Mouse (Mus musculus) embryonic fibroblast, embryonic 13.5 days (primary cell): ENCODE data around the gene Spon1. TPM values are rescaled to one million over a fixed set of nuclear protein-coding genes. Genes with fewer than 3 reads are reported as not detected.

Source experiments
- H3K27ac ChIP-seq: 2 replicates; pipeline ENCODE4 v1.5.1; 2012; ENCODE audit warnings: low read length, control low read depth, inconsistent platforms; ENCODE audit not compliant: insufficient read depth
- H3K4me1 ChIP-seq: 2 replicates; pipeline ENCODE4 v1.6.1; 2011; ENCODE audit warnings: low read length; ENCODE audit not compliant: control insufficient read depth, insufficient read depth
- H3K4me3 ChIP-seq: 2 replicates; pipeline ENCODE4 v1.5.1; 2011; ENCODE audit warnings: mild to moderate bottlenecking, control low read depth, low read length; ENCODE audit not compliant: insufficient read depth
- CTCF ChIP-seq: IDR thresholded peaks from 2 replicates; pipeline ENCODE4 v1.5.1; 2011; ENCODE audit warnings: mild to moderate bottlenecking, control low read depth, low read length, moderate library complexity, borderline replicate concordance; ENCODE audit not compliant: insufficient read depth
- POLR2A ChIP-seq: IDR thresholded peaks from 2 replicates; pipeline ENCODE4 v1.6.1; 2011; ENCODE audit warnings: low read depth, mild to moderate bottlenecking, control low read depth, low read length, moderate library complexity
- polyA plus RNA-seq: library from polyadenylated mRNA; stranded (reverse); fragments of >200 nt; gene quantifications from 2 replicates; pipeline ENCODE4 v1.2.4, GENCODE M21; 2011; ENCODE audit warnings: low read depth; ENCODE audit not compliant: missing spikeins, insufficient read length

Gene Spon1
- polyA plus RNA-seq, 1 experiment, result 0.56 TPM

- TF ChIP-seq CTCF (no peak), POLR2A (no peak)
- Histone ChIP-seq H3K27ac (no peak overlapping the region), H3K4me1 (peaks cover 15% of the 10 kb centered on the region), H3K4me3 (no peak overlapping the region)
Measured at GRCm38 (mm10) chr7:114087341-114087740, 321.5 kb downstream of the Spon1 start.

DNA sequence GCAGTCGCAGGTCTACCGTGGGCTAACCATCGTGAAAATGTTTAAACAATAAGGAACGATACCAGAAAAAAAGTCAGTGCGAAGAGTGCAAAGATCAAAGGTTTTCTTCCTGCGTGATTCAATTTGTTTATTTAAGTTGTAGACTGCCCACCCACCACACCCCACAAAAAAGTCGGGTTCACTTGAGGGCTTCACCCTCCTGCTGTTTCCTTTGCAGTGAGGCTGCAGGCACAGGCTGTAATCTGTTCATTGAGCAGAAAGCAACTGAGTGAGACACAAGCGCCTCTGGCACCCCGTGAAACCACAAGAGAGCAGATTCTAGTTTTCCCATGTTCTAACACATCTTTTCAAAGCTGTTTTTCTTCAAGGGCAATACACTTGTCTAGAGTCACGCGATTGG, 322.2 kb downstream of the Spon1 start:
- no peak overlapping the region for H3K4me3 ChIP-seq
- peaks cover 12% of the 10 kb centered on the region for H3K4me1 ChIP-seq
- H3K27ac ChIP-seq, result no peak overlapping the region
- TF ChIP-seq CTCF (no peak), POLR2A (no peak)

- Histone ChIP-seq H3K27ac (no peak overlapping the region), H3K4me1 (peaks cover 12% of the 10 kb centered on the region), H3K4me3 (no peak overlapping the region)
- TF ChIP-seq CTCF, result no peak
- no peak for TF ChIP-seq POLR2A
Measured at GRCm38 (mm10) chr7:114088918-114089317, 323.1 kb downstream of the Spon1 start.

DNA sequence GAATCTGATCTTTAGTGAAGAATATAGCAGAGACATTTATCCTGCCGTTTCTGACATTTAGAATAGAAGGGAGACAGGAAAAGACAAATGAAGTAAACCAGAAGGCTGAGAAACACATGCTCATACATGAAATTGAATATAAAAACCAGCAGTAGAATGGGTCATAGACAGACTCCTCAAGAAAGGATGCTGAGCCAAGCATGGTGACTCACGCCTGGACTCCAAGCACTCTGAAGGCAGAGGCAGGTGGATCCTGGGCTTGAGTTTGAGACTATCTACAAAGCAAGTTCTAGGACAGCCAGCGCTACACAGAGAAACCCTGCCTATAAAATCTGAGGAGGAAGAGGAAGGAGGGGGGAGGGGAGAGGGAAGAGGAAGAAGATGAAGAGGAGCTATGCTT, 324.4 kb downstream of the Spon1 start:
- no peak for TF ChIP-seq POLR2A
- TF ChIP-seq CTCF, result no peak
- Histone ChIP-seq H3K27ac (no peak overlapping the region), H3K4me1 (peaks cover 17% of the 10 kb centered on the region), H3K4me3 (no peak overlapping the region)

GRCm38 (mm10) chr7:114090892-114091545, 325.2 kb downstream of the Spon1 start:
- Histone ChIP-seq H3K27ac (no peak overlapping the region), H3K4me1 (peaks cover 17% of the 10 kb centered on the region), H3K4me3 (no peak overlapping the region)
- TF ChIP-seq POLR2A (no peak), CTCF (no peak)
